ENCODE assay signal across 22 mouse cellular contexts in genomic region chr3:78866083-78866726, GRCm38 (mm10).
DNase-seq lines count a peak whose midpoint lies in the region; ATAC-seq and TF ChIP-seq lines count a peak whose summit lies in the region.
"Had no signal": no experiment of that assay in that cellular context is flagged by ENCODE, and none has a peak within 500 bp of the region (broad histone marks: within the 10 kb centered on the region; RNA-seq: fewer than 3 reads in every experiment).

No protein-coding gene starts in this region.

- H3K4me2 ChIP-seq in forebrain, embryonic 12.5 days: no peak overlapping the region
- H3K4me2 ChIP-seq in forebrain, postnatal 0 days (ENCODE audit: low read depth): no peak overlapping the region
- no peak overlapping the region for H3K4me2 ChIP-seq in kidney, embryonic 14.5 days (replicated peaks; ENCODE audit: low read depth, low read length)
- H3K4me2 ChIP-seq in neural tube, embryonic 12.5 days (replicated peaks): no peak overlapping the region
- no peak overlapping the region for H3K4me2 ChIP-seq in neural tube, embryonic 14.5 days (ENCODE audit: low read depth, low read length)
- H3K4me2 ChIP-seq: embryonic facial prominence, embryonic 15.5 days; hindbrain, embryonic 14.5 days; lung, embryonic 15.5 days; neural tube, embryonic 13.5 days had no signal

- H3K27me3 ChIP-seq in forebrain, embryonic 12.5 days: no peaks in the 10 kb centered on the region
- no peaks in the 10 kb centered on the region for H3K27me3 ChIP-seq in forebrain, postnatal 0 days (ENCODE audit: insufficient read depth, low read length)
- no peaks in the 10 kb centered on the region for H3K27me3 ChIP-seq in kidney, embryonic 14.5 days (ENCODE audit: control insufficient read depth, insufficient read depth, low read length)
- no peaks in the 10 kb centered on the region for H3K27me3 ChIP-seq in neural tube, embryonic 12.5 days (replicated peaks)
- no peaks in the 10 kb centered on the region for H3K27me3 ChIP-seq in neural tube, embryonic 14.5 days (ENCODE audit: control insufficient read depth, insufficient read depth, low read length)
- H3K27me3 ChIP-seq: embryonic facial prominence, embryonic 15.5 days; lung, embryonic 15.5 days; neural tube, embryonic 13.5 days had no signal

- no peak for DNase-seq in forebrain, postnatal 0 days
- no peak for DNase-seq in kidney, adult 11 months
- DNase-seq in neural tube, embryonic 10.5 days (ENCODE audit: extremely low spot score, low spot score): no peak
- DNase-seq in adrenal gland, adult 8-10 months: no peak
- DNase-seq: adrenal gland, postnatal 14 days; cerebellum, adult 11-12 months; cerebellum, postnatal 25 days; right cerebral cortex, postnatal 4 days; thymus, adult 2 months had no signal

- H3K4me1 ChIP-seq in forebrain, embryonic 12.5 days: peaks cover 14% of the 10 kb centered on the region
- H3K4me1 ChIP-seq in forebrain, postnatal 0 days (ENCODE audit: insufficient read depth): no peaks in the 10 kb centered on the region
- H3K4me1 ChIP-seq in kidney, embryonic 14.5 days (ENCODE audit: control insufficient read depth, insufficient read depth, low read length): no peaks in the 10 kb centered on the region
- H3K4me1 ChIP-seq in neural tube, embryonic 12.5 days: peaks cover 7% of the 10 kb centered on the region; the same call in 1 of the 2 replicates
- peaks cover 5% of the 10 kb centered on the region; the same call in 1 of the 2 replicates for H3K4me1 ChIP-seq in neural tube, embryonic 14.5 days (ENCODE audit: control insufficient read depth, insufficient read depth, low read length)
- H3K4me1 ChIP-seq: embryonic facial prominence, embryonic 15.5 days; lung, embryonic 15.5 days had no signal

- H3K36me3 ChIP-seq in forebrain, embryonic 12.5 days (replicated peaks): no peaks in the 10 kb centered on the region
- no peaks in the 10 kb centered on the region for H3K36me3 ChIP-seq in forebrain, postnatal 0 days (ENCODE audit: insufficient read depth)
- H3K36me3 ChIP-seq in kidney, embryonic 14.5 days (ENCODE audit: control insufficient read depth, insufficient read depth, low read length): no peaks in the 10 kb centered on the region
- H3K36me3 ChIP-seq in neural tube, embryonic 12.5 days: no peaks in the 10 kb centered on the region
- H3K36me3 ChIP-seq in neural tube, embryonic 14.5 days (ENCODE audit: control insufficient read depth, insufficient read depth, low read length): no peaks in the 10 kb centered on the region
- H3K36me3 ChIP-seq: embryonic facial prominence, embryonic 15.5 days; lung, embryonic 15.5 days; neural tube, embryonic 13.5 days had no signal

- no peak overlapping the region for H3K27ac ChIP-seq in forebrain, embryonic 12.5 days
- H3K27ac ChIP-seq in forebrain, postnatal 0 days (ENCODE audit: low read depth, low read length): no peak overlapping the region
- H3K27ac ChIP-seq in kidney, embryonic 14.5 days (ENCODE audit: low read depth, low read length): no peak overlapping the region
- no peak overlapping the region for H3K27ac ChIP-seq in neural tube, embryonic 12.5 days
- H3K27ac ChIP-seq in neural tube, embryonic 14.5 days (ENCODE audit: low read depth, low read length): no peak overlapping the region
- H3K27ac ChIP-seq: embryonic facial prominence, embryonic 15.5 days; hindbrain, embryonic 14.5 days; liver, embryonic 14.5 days; lung, embryonic 15.5 days; macrophage; neural tube, embryonic 13.5 days had no signal

- no peaks in the 10 kb centered on the region for H3K9me3 ChIP-seq in forebrain, embryonic 12.5 days
- H3K9me3 ChIP-seq in forebrain, postnatal 0 days (ENCODE audit: low read length): no peaks in the 10 kb centered on the region
- H3K9me3 ChIP-seq in kidney, embryonic 14.5 days (ENCODE audit: control insufficient read depth, low read length): no peaks in the 10 kb centered on the region
- H3K9me3 ChIP-seq in neural tube, embryonic 12.5 days: no peaks in the 10 kb centered on the region
- H3K9me3 ChIP-seq in neural tube, embryonic 14.5 days (ENCODE audit: control insufficient read depth, low read length): no peaks in the 10 kb centered on the region
- H3K9me3 ChIP-seq: embryonic facial prominence, embryonic 15.5 days; lung, embryonic 15.5 days; neural tube, embryonic 13.5 days had no signal

- H3K4me3 ChIP-seq in forebrain, embryonic 12.5 days (replicated peaks): no peak overlapping the region
- H3K4me3 ChIP-seq in forebrain, postnatal 0 days (ENCODE audit: low read depth, low read length): no peak overlapping the region
- H3K4me3 ChIP-seq in kidney, embryonic 14.5 days (ENCODE audit: low read length): no peak overlapping the region
- no peak overlapping the region for H3K4me3 ChIP-seq in neural tube, embryonic 12.5 days
- H3K4me3 ChIP-seq in neural tube, embryonic 14.5 days (ENCODE audit: low read depth, low read length): no peak overlapping the region
- H3K4me3 ChIP-seq: embryonic facial prominence, embryonic 15.5 days; lung, embryonic 15.5 days; neural tube, embryonic 13.5 days had no signal

- 55% methylated on average over 9 of the region's 9 CpGs for WGBS in forebrain, embryonic 12.5 days
- WGBS in forebrain, postnatal 0 days: 42% methylated on average over 9 of the region's 9 CpGs
- 84% methylated on average over 9 of the region's 9 CpGs for WGBS in kidney, embryonic 14.5 days
- WGBS in neural tube, embryonic 12.5 days: 55% methylated on average over 9 of the region's 9 CpGs
- WGBS in neural tube, embryonic 14.5 days: 42% methylated on average over 9 of the region's 9 CpGs

- TF ChIP-seq CTCF in forebrain, postnatal 0 days (IDR thresholded peaks at IDR 0.05; ENCODE audit: low read depth): no peak

- ATAC-seq in forebrain, embryonic 12.5 days (ENCODE audit: low FRiP score): peak; percentile 72; the same call in 1 of the 2 replicates
- ATAC-seq in forebrain, postnatal 0 days: no peak
- 0 out of 2 replicates have a peak, but pooled peaks have one; percentile 16 for ATAC-seq in kidney, embryonic 14.5 days (ENCODE audit: low FRiP score, low TSS enrichment)
- ATAC-seq in neural tube, embryonic 12.5 days (ENCODE audit: low FRiP score, low read depth): peak; percentile 74
- peak; percentile 56 for ATAC-seq in neural tube, embryonic 14.5 days (ENCODE audit: low read depth)
- ATAC-seq: activated CD4-positive, CD25-positive, alpha-beta regulatory T cell, adult 4 months; CD4-positive, CD25-positive, alpha-beta regulatory T cell, adult 4 months; intestine, embryonic 16.5 days had no signal

- H3K9ac ChIP-seq in forebrain, embryonic 12.5 days: no peak overlapping the region
- no peak overlapping the region for H3K9ac ChIP-seq in forebrain, postnatal 0 days
- H3K9ac ChIP-seq in kidney, embryonic 14.5 days (ENCODE audit: low read depth, low read length): no peak overlapping the region
- no peak overlapping the region for H3K9ac ChIP-seq in neural tube, embryonic 12.5 days
- no peak overlapping the region for H3K9ac ChIP-seq in neural tube, embryonic 14.5 days (replicated peaks; ENCODE audit: low read depth, low read length)
- H3K9ac ChIP-seq: embryonic facial prominence, embryonic 15.5 days; hindbrain, embryonic 14.5 days; liver, embryonic 14.5 days; lung, embryonic 15.5 days; neural tube, embryonic 13.5 days had no signal
